Mouse (Mus musculus): ENCODE data around the gene Gm13697. TPM values are rescaled to one million over a fixed set of nuclear protein-coding genes. Genes with fewer than 3 reads are reported as not detected.

The Gm13697 gene
- polyA plus RNA-seq, 1 experiment from 2014 or later: not detected

Other genes with a start within 250 kb of the Gm13697 start
- gene Fam171b, start 172.1 kb upstream of the Gm13697 start, polyA plus RNA-seq (2015; fragmentation: Nextera tagmentation; extraction: Ambion mirVana): 75.9 and 82.2 TPM in 2 replicates
- gene Zswim2, start 43.5 kb upstream of the Gm13697 start, polyA plus RNA-seq (2015; fragmentation: Nextera tagmentation; extraction: Ambion mirVana): not detected in 2 replicates
- gene Gm13698, start 29.1 kb upstream of the Gm13697 start, polyA plus RNA-seq (2015; fragmentation: Nextera tagmentation; extraction: Ambion mirVana): not detected in 2 replicates
- not detected in 2 replicates for gene Gm13693, start 23.2 kb upstream of the Gm13697 start, polyA plus RNA-seq (2015; fragmentation: Nextera tagmentation; extraction: Ambion mirVana)
- gene Gm13695, start 17.4 kb upstream of the Gm13697 start, polyA plus RNA-seq (2015; fragmentation: Nextera tagmentation; extraction: Ambion mirVana): not detected in 2 replicates
- not detected in 2 replicates for gene Gm13696, start 11.6 kb upstream of the Gm13697 start, polyA plus RNA-seq (2015; fragmentation: Nextera tagmentation; extraction: Ambion mirVana)
- not detected in 2 replicates for gene Gm13694, start 5.8 kb upstream of the Gm13697 start, polyA plus RNA-seq (2015; fragmentation: Nextera tagmentation; extraction: Ambion mirVana)
- gene Gm13691, start 5.8 kb downstream of the Gm13697 start, polyA plus RNA-seq (2015; fragmentation: Nextera tagmentation; extraction: Ambion mirVana): not detected in 2 replicates

Data from midbrain, embryonic 15.5 days (tissue).